Mouse (Mus musculus) C2C12 (cell line): Measurements from ENCODE around the gene Wdr81.

Source experiments
- CEBPB ChIP-seq: IDR thresholded peaks from one replicate; pipeline ENCODE4 v1.6.1; 2011; ENCODE audit warnings: low read depth, mild to moderate bottlenecking, control low read depth, moderate library complexity
- CTCF ChIP-seq: IDR thresholded peaks from one replicate; pipeline ENCODE4 v1.5.1; 2011; ENCODE audit not compliant: control insufficient read depth, insufficient read depth, insufficient read length
- MAX ChIP-seq: IDR thresholded peaks from one replicate; pipeline ENCODE4 v1.6.1; 2011; ENCODE audit warnings: mild to moderate bottlenecking, control low read depth
- MYOD1 ChIP-seq: IDR thresholded peaks from one replicate; pipeline ENCODE4 v1.6.1; 2011; ENCODE audit warnings: low read depth; ENCODE audit not compliant: control insufficient read depth, insufficient read length
- USF1 ChIP-seq: IDR thresholded peaks from one replicate; pipeline ENCODE4 v1.6.1; 2011; ENCODE audit warnings: low read depth, mild to moderate bottlenecking, control low read depth, moderate library complexity

GRCm38 (mm10) chr11:75467512-75468215, 13.1 kb upstream of the Wdr81 start:
- TF ChIP-seq CTCF (no peak), CEBPB (no peak), MAX (no peak), USF1 (no peak), MYOD1 (no peak)
